Mouse (Mus musculus) lung, postnatal 14 days (tissue): ENCODE results near the gene Nploc4.
A peak's percentile ranks its signal among the peaks of the same experiment; 100 is the strongest.

Experiments
- DNase-seq: peaks from one replicate; pipeline ENCODE4 v3.0.0; 2021

The Nploc4 gene

GRCm38 (mm10) chr11:120437152-120437856 lies at the start of gene Nploc4:
Gene Nploc4, minus strand, starts transcription at chr11:120437708.
- peak; percentile 88 for DNase-seq

GRCm38 (mm10) chr11:120485251-120485650 lies 47.7 kb upstream of the Nploc4 start:
- no peak for DNase-seq

GRCm38 (mm10) chr11:120484265-120484981 lies 46.9 kb upstream of the Nploc4 start, which contains the start of gene Mrpl12:
Gene Mrpl12, plus strand, starts transcription at chr11:120484613.
- peak; percentile 87 for DNase-seq

- DNase-seq, result no peak
These were observed 46.0 kb upstream of the Nploc4 start for GRCm38 (mm10) chr11:120483448-120483934.

GRCm38 (mm10) chr11:120472052-120472451 lies 34.5 kb upstream of the Nploc4 start:
- DNase-seq, result no peak

GRCm38 (mm10) chr11:120467736-120468092 lies 30.2 kb upstream of the Nploc4 start:
- DNase-seq, result no peak

- peak; percentile 94 for DNase-seq
These were observed 29.7 kb upstream of the Nploc4 start, which contains the start of gene Arl16 for GRCm38 (mm10) chr11:120467051-120467735. Gene Arl16, minus strand, starts transcription at chr11:120467607.

GRCm38 (mm10) chr11:120465521-120465920 lies 28.0 kb upstream of the Nploc4 start:
- DNase-seq, result no peak

GRCm38 (mm10) chr11:120464365-120464764 lies 26.9 kb upstream of the Nploc4 start:
- DNase-seq, result no peak

GRCm38 (mm10) chr11:120463536-120463935 lies 26.0 kb upstream of the Nploc4 start:
- DNase-seq, result no peak

GRCm38 (mm10) chr11:120458847-120459597 lies 21.5 kb upstream of the Nploc4 start:
- DNase-seq, result no peak

GRCm38 (mm10) chr11:120457772-120458751 lies 20.6 kb upstream of the Nploc4 start, which contains the start of the genes Oxld1 and Ccdc137:
Gene Oxld1, minus strand, starts transcription at chr11:120458068.
Gene Ccdc137, plus strand, starts transcription at chr11:120458115.
- peak; percentile 76 for DNase-seq

- no peak for DNase-seq
These were observed 19.9 kb upstream of the Nploc4 start for GRCm38 (mm10) chr11:120457370-120457769.

GRCm38 (mm10) chr11:120455413-120455812 lies 17.9 kb upstream of the Nploc4 start:
- no peak for DNase-seq

GRCm38 (mm10) chr11:120454965-120455364 lies 17.5 kb upstream of the Nploc4 start:
- DNase-seq, result no peak

GRCm38 (mm10) chr11:120453306-120453705 lies 15.8 kb upstream of the Nploc4 start, which contains the start of gene Pde6g:
Gene Pde6g, minus strand, starts transcription at chr11:120453500.
- DNase-seq, result no peak

GRCm38 (mm10) chr11:120452246-120452645 lies 14.7 kb upstream of the Nploc4 start:
- no peak for DNase-seq

- DNase-seq, result no peak
These were observed 9.7 kb upstream of the Nploc4 start for GRCm38 (mm10) chr11:120447179-120447578.

- no peak for DNase-seq
These were observed 8.0 kb upstream of the Nploc4 start for GRCm38 (mm10) chr11:120445475-120445874.

- no peak for DNase-seq
These were observed 6.6 kb upstream of the Nploc4 start for GRCm38 (mm10) chr11:120444106-120444505.

GRCm38 (mm10) chr11:120442765-120443280 lies 5.3 kb upstream of the Nploc4 start:
- DNase-seq, result no peak
